Mouse (Mus musculus) kidney, embryonic 16.5 days (tissue): ENCODE results near the gene Ash1l. TPM values are rescaled to one million over a fixed set of nuclear protein-coding genes. Genes with fewer than 3 reads are reported as not detected.

Experiments used
- ATAC-seq: fragments of 200-750 bp; cut with Nextera tagmentation; 2 replicates; pipeline ENCODE4 v1.8.0; 2017; ENCODE audit warnings: moderate TSS enrichment; ENCODE audit not compliant: low FRiP score, low TSS enrichment
- H3K27ac ChIP-seq: fragments of 300-500 bp; sonication (generic); 2 replicates; pipeline ENCODE4 v1.5.1; 2014; ENCODE audit warnings: low read length
- H3K27me3 ChIP-seq: fragments of 300-500 bp; sonication (generic); 2 replicates; pipeline ENCODE4 v1.6.1; 2014; ENCODE audit warnings: low read length, control low read depth, mixed read lengths; ENCODE audit not compliant: insufficient read depth
- H3K36me3 ChIP-seq: fragments of 300-500 bp; sonication (generic); 2 replicates; pipeline ENCODE4 v1.6.1; 2014; ENCODE audit warnings: low read length, control low read depth, mixed read lengths; ENCODE audit not compliant: insufficient read depth
- H3K4me1 ChIP-seq: fragments of 300-500 bp; sonication (generic); 2 replicates; pipeline ENCODE4 v1.6.1; 2014; ENCODE audit warnings: low read length, control low read depth, mixed read lengths; ENCODE audit not compliant: insufficient read depth
- H3K4me2 ChIP-seq: fragments of 300-500 bp; sonication (generic); replicated peaks from 2 replicates; pipeline ENCODE4 v1.6.1; 2014; ENCODE audit warnings: low read depth, low read length
- H3K4me3 ChIP-seq: fragments of 300-500 bp; sonication (generic); 2 replicates; pipeline ENCODE4 v1.5.1; 2014; ENCODE audit warnings: mild to moderate bottlenecking, low read length
- H3K9ac ChIP-seq: fragments of 300-500 bp; sonication (generic); replicated peaks from 2 replicates; pipeline ENCODE4 v1.6.1; 2014; ENCODE audit warnings: low read length
- H3K9me3 ChIP-seq: fragments of 300-500 bp; sonication (generic); 2 replicates; pipeline ENCODE4 v1.6.1; 2016; ENCODE audit warnings: low read length, control low read depth
- WGBS: fragments of 180-500 bp; shearing (Covaris S2); extraction: QIAGEN DNeasy Blood & Tissue Kit; methylation state at CpG from one replicate; pipeline ENCODE4 v1.1.7; 2014; 5-methylcytosine and 5-hydroxymethylcytosine counted together
- polyA plus RNA-seq: library from polyadenylated mRNA; unstranded; fragments of >200 nt; fragmentation: Nextera tagmentation; extraction: Ambion mirVana; gene quantifications from 2 replicates; pipeline ENCODE4 v1.2.1, GENCODE M21; 2015

Ash1l gene
- 16.6 and 22.1 TPM in 2 replicates for polyA plus RNA-seq

DNA sequence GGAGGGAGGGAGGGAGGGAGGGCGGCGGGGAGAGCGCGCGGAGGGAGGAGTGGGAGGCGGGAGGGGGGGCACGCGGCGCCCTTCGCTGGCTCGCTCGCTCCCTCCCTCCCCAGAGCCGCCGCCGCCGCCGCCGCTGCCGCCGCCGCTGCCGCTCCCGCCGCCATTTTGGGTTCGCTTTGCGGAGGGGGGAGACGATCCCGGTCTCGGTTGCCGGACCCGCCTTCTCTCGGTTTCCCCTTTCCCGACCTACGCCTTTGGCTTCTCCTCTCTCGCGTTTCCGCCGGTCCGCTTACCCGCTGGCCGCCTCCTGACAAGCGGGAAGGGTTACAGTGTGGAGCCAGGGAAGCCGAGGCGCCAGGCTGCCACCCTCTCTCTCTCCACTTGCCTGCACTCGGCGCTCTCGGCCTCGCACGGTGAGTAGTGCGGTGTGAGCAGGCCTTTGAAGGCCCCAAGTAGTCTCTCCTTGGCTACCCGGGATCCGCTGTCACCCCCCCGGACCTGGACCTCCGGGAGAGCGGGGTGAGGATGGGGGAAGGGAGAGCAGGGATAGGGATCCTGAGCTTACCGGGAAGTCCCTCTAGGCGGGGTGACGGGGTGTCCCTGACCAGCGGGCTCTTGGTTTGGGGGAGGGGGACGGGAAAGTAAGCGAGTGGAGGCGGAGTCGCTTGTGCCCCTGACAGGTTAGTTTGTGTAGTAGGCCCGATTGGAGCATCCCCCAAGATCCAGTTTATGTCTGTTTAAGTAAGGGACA is at the start of gene Ash1l, which contains the start of gene Dap3:
Gene Ash1l (plus strand): TSS at position 47 of the 751 bp plus-strand sequence.
Gene Dap3 (minus strand): TSS at position 606 of the 751 bp plus-strand sequence.
- no peaks in the 10 kb centered on the region for H3K27me3 ChIP-seq
- peaks cover 36% of the 10 kb centered on the region for H3K4me1 ChIP-seq
- peak; percentile 81 for ATAC-seq
- H3K36me3 ChIP-seq = 0 out of 2 replicates have a peak, but pooled peaks cover 3% of the 10 kb centered on the region
- H3K9ac ChIP-seq = peak within 1 kb of the TSS; percentile 88
- no peaks in the 10 kb centered on the region for H3K9me3 ChIP-seq
- peak within 1 kb of the TSS; percentile 74 for H3K4me2 ChIP-seq
- WGBS = under 1% methylated on average over 49 of the region's 64 CpGs
- peak within 1 kb of the TSS; percentile 60 for H3K4me3 ChIP-seq
- peak within 1 kb of the TSS; percentile 98 for H3K27ac ChIP-seq

DNA sequence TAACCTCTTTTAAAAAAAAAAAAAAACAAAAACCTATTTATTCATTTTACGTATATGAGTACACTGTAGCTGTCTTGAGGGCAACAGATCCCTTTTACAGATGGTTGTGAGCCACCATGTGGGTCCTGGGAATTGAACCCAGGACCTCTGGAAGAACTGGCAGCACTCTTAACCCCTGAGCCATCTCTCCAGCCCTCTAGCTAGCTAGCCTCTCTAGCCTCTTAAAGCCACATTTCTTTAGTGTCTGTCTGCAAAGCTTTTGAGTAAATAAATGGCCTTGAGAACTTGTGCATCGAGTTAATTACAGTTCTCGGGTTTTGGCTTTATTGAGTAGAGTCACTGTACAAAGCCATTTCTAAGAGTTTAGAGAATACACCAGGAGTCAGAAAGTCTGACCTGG is 45.6 kb upstream of the Ash1l start:
- Histone ChIP-seq H3K4me2 (no peak overlapping the region), H3K27me3 (no peaks in the 10 kb centered on the region), H3K4me3 (no peak overlapping the region), H3K9ac (no peak overlapping the region), H3K4me1 (no peaks in the 10 kb centered on the region), H3K9me3 (no peaks in the 10 kb centered on the region), H3K27ac (no peak overlapping the region), H3K36me3 (peaks cover 78% of the 10 kb centered on the region)
- ATAC-seq = no peak
- 85% methylated on average over 3 of the region's 3 CpGs for WGBS

- H3K27ac ChIP-seq = no peak overlapping the region
- no peaks in the 10 kb centered on the region for H3K4me1 ChIP-seq
- H3K36me3 ChIP-seq = peaks cover 82% of the 10 kb centered on the region
- no peak overlapping the region for H3K4me2 ChIP-seq
- ATAC-seq = no peak
- 85% methylated on average over 6 of the region's 6 CpGs for WGBS
- no peak overlapping the region for H3K4me3 ChIP-seq
- no peak overlapping the region for H3K9ac ChIP-seq
- no peaks in the 10 kb centered on the region for H3K9me3 ChIP-seq
- no peaks in the 10 kb centered on the region for H3K27me3 ChIP-seq
These were observed 45.2 kb upstream of the Ash1l start for GRCm38 (mm10) chr3:88905209-88905608.

- no peaks in the 10 kb centered on the region for H3K27me3 ChIP-seq
- H3K4me2 ChIP-seq = no peak overlapping the region
- H3K4me3 ChIP-seq = no peak overlapping the region
- no peak for ATAC-seq
- H3K27ac ChIP-seq = no peak overlapping the region
- H3K4me1 ChIP-seq = no peaks in the 10 kb centered on the region
- no peaks in the 10 kb centered on the region for H3K9me3 ChIP-seq
- WGBS = 95% methylated on average over 2 of the region's 2 CpGs
- H3K36me3 ChIP-seq = peaks cover 84% of the 10 kb centered on the region
- H3K9ac ChIP-seq = no peak overlapping the region
These were observed 44.7 kb upstream of the Ash1l start for GRCm38 (mm10) chr3:88905741-88906140.

DNA sequence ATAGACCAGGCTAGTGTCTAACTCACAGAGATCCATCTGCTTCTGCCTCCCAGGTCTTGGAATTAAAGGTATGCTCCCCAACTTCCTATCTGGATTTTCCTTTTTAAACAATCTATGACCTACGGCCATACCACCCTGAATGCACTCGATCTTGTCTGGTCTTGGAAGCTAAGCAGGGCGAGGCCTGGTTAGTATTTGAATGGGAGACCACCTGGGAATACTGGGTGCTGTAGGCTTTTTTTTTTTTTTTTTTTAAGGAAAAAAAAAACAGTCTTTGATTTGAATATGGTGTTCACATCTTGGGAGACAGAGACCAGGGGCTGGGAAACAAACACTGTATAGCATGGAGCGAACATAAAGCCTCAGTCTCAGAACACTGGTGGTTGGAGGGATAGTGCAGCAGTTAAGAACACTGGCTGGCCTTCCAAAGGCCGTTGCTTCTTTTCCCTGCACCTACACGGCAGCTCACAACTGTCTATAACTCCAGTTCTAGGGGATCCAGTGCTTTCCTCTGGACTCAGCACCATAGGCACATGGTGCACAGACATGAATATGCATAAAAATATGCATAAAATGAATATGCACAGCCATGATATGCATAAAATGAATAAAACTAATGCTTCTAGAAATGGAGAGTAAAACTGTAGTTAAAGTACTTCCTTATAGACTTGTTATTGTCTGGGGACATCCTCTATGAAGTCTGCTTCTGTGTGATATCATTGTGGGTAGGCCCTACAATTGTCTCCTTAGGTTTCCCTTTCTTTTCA is 43.8 kb upstream of the Ash1l start:
- H3K27me3 ChIP-seq = no peaks in the 10 kb centered on the region
- WGBS = 88% methylated on average over 6 of the region's 6 CpGs
- H3K27ac ChIP-seq = no peak overlapping the region
- no peaks in the 10 kb centered on the region for H3K9me3 ChIP-seq
- no peak for ATAC-seq
- peaks cover 88% of the 10 kb centered on the region for H3K36me3 ChIP-seq
- H3K4me3 ChIP-seq = no peak overlapping the region
- H3K9ac ChIP-seq = no peak overlapping the region
- H3K4me2 ChIP-seq = no peak overlapping the region
- no peaks in the 10 kb centered on the region for H3K4me1 ChIP-seq

DNA sequence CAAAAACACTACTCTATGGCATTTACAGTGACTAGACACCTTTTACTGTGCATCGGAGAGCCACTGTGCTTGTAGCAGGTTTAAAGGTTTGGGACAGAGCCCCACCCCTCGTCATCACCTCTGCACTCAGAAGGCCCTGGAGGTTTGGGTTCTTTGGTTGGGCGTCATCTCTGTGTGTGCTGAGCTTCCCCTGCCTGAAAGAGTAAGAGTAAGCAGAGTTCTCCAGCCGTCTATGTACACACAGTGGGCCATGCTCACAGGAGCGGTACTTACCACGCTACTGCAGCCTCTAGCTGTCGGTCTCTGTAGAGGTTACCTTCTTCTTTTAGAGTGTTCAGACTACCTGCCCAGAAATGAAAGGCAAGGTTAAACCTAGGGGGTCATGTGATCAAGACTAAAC is 37.8 kb upstream of the Ash1l start:
- no peak for ATAC-seq
- Histone ChIP-seq H3K4me2 (peak overlapping the region; percentile 73), H3K4me1 (peaks cover 11% of the 10 kb centered on the region; the same call in 1 of the 2 replicates), H3K27ac (no peak overlapping the region), H3K36me3 (peaks cover 47% of the 10 kb centered on the region), H3K9ac (no peak overlapping the region), H3K9me3 (no peaks in the 10 kb centered on the region), H3K27me3 (no peaks in the 10 kb centered on the region), H3K4me3 (peak overlapping the region; percentile 82)
- WGBS = 90% methylated on average over 7 of the region's 7 CpGs

GRCm38 (mm10) chr3:88913511-88914383 is 36.7 kb upstream of the Ash1l start, which contains the start of gene Msto1:
Msto1 (minus strand) TSS chr3:88913999.
- under 1% methylated on average over 62 of the region's 62 CpGs for WGBS
- peak within 1 kb of the TSS; percentile 73 for H3K4me2 ChIP-seq
- peak within 1 kb of the TSS; percentile 76 for H3K9ac ChIP-seq
- peak; percentile 97 for ATAC-seq
- no peaks in the 10 kb centered on the region for H3K27me3 ChIP-seq
- H3K36me3 ChIP-seq = peaks cover 36% of the 10 kb centered on the region
- H3K27ac ChIP-seq = peak within 1 kb of the TSS; percentile 97
- H3K9me3 ChIP-seq = no peaks in the 10 kb centered on the region
- H3K4me1 ChIP-seq = peaks cover 14% of the 10 kb centered on the region; the same call in 1 of the 2 replicates
- H3K4me3 ChIP-seq = peak within 1 kb of the TSS; percentile 82

DNA sequence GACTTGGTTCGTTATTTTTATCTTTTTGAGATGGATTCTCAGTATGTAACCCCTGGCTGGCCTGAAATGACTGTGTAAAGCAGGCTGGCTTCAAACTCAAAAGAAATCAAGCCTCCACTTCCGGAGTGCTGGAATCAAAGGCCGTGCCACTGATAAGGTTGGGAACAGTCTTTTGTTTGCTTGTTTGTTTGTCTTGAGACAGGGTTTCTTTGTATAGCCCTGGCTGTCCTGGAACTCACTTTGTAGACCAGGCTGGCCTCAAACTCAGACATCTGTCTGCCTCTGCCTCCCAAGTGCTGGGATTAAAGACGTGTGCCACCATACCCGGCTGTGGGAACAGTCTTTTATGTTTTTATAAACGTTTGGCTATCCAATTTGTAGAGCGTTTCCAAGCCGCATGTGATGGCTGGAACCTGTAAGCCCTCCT is 36.0 kb upstream of the Ash1l start:
- WGBS = 31% methylated on average over 8 of the region's 8 CpGs
- Histone ChIP-seq H3K27me3 (no peaks in the 10 kb centered on the region), H3K9ac (peak overlapping the region; percentile 76), H3K4me2 (peak overlapping the region; percentile 73), H3K36me3 (peaks cover 32% of the 10 kb centered on the region), H3K4me1 (peaks cover 15% of the 10 kb centered on the region; the same call in 1 of the 2 replicates), H3K27ac (peak overlapping the region; percentile 97), H3K9me3 (no peaks in the 10 kb centered on the region), H3K4me3 (peak overlapping the region; percentile 82)
- peak; percentile 20; the same call in 1 of the 2 replicates for ATAC-seq

- no peaks in the 10 kb centered on the region for H3K27me3 ChIP-seq
- H3K9me3 ChIP-seq = peaks cover 8% of the 10 kb centered on the region
- 58% methylated on average over 13 of the region's 13 CpGs for WGBS
- no peak for ATAC-seq
- H3K27ac ChIP-seq = peak overlapping the region; percentile 65
- H3K36me3 ChIP-seq = peaks cover 34% of the 10 kb centered on the region
- H3K4me2 ChIP-seq = 0 out of 2 replicates have a peak overlapping the region, but pooled peaks have one; percentile 2
- H3K4me3 ChIP-seq = no peak overlapping the region
- peaks cover 9% of the 10 kb centered on the region; the same call in 1 of the 2 replicates for H3K4me1 ChIP-seq
- no peak overlapping the region for H3K9ac ChIP-seq
These were observed 31.4 kb upstream of the Ash1l start for GRCm38 (mm10) chr3:88918981-88919380.
